Mouse (Mus musculus) midbrain, embryonic 10.5 days (tissue): Measurements from ENCODE around the gene Cyp3a13. TPM values are rescaled to one million over a fixed set of nuclear protein-coding genes. Genes with fewer than 3 reads are reported as not detected.
"Not testable (repeated sequence)": the region's sequence is repeated elsewhere in the genome, so short reads cannot be mapped to it uniquely, and the experiment has no call there.

Source experiments
- DNase-seq: peaks from one replicate; pipeline ENCODE4 v3.0.0-alpha.2; 2017; ENCODE audit warnings: low spot score
- H3K27ac ChIP-seq: fragments of 300-500 bp; sonication (generic); replicated peaks from 2 replicates; pipeline ENCODE4 v1.5.1; 2016; ENCODE audit warnings: mild to moderate bottlenecking
- H3K27me3 ChIP-seq: fragments of 300-500 bp; sonication (generic); 2 replicates; pipeline ENCODE4 v1.6.1; 2016; ENCODE audit warnings: low read depth, mild to moderate bottlenecking; ENCODE audit not compliant: poor library complexity, severe bottlenecking
- H3K36me3 ChIP-seq: fragments of 300-500 bp; sonication (generic); 2 replicates; pipeline ENCODE4 v1.6.1; 2016; ENCODE audit warnings: mild to moderate bottlenecking, moderate library complexity
- H3K4me1 ChIP-seq: fragments of 300-500 bp; sonication (generic); 2 replicates; pipeline ENCODE4 v1.6.1; 2016
- H3K4me3 ChIP-seq: fragments of 300-500 bp; sonication (generic); 2 replicates; pipeline ENCODE4 v1.5.1; 2016; ENCODE audit warnings: mild to moderate bottlenecking, moderate library complexity
- H3K9me3 ChIP-seq: fragments of 300-500 bp; sonication (generic); replicated peaks from 2 replicates; pipeline ENCODE4 v1.6.1; 2016; ENCODE audit warnings: mild to moderate bottlenecking
- WGBS: fragments of 180-500 bp; shearing (Covaris S2); methylation state at CpG from one replicate; pipeline ENCODE4 v1.1.7; 2016; 5-methylcytosine and 5-hydroxymethylcytosine counted together
- polyA plus RNA-seq: library from polyadenylated mRNA; unstranded; fragments of >200 nt; fragmentation: Nextera tagmentation; extraction: Ambion mirVana; gene quantifications from 2 replicates; pipeline ENCODE4 v1.2.1, GENCODE M21; 2016

Cyp3a13 gene
- polyA plus RNA-seq, 1 experiment from 2014 or later: not detected

DNA sequence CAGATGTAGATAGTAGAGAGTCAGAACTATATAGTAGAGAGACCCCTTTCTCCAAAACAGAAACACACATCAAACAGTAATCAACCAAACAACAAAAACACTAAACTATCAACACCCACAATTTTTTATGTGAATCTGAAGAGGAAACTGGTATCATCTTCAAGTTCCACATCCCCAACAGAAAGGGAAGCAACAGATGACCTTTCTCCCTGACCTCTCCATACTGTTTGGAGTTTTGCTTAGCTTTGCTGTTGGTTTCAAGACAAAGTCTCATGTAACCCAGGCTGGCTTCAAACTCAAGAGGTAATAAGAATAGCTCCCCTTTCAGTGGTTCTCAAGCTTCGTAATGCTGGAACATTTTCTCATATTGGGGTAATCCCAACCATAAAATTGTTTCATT lies 57.4 kb downstream of the Cyp3a13 start:
- not testable (repeated sequence) for H3K4me1 ChIP-seq, H3K27me3 ChIP-seq, DNase-seq, H3K9me3 ChIP-seq, H3K36me3 ChIP-seq, H3K4me3 ChIP-seq, H3K27ac ChIP-seq
- 91% methylated on average over 1 of the region's 1 CpGs for WGBS

GRCm38 (mm10) chr5:137857960-137858710 lies 63.3 kb downstream of the Cyp3a13 start, which contains the start of gene Pilrb1:
Gene Pilrb1 (minus strand): TSS chr5:137858106.
- H3K27ac ChIP-seq: not testable (repeated sequence)

DNA sequence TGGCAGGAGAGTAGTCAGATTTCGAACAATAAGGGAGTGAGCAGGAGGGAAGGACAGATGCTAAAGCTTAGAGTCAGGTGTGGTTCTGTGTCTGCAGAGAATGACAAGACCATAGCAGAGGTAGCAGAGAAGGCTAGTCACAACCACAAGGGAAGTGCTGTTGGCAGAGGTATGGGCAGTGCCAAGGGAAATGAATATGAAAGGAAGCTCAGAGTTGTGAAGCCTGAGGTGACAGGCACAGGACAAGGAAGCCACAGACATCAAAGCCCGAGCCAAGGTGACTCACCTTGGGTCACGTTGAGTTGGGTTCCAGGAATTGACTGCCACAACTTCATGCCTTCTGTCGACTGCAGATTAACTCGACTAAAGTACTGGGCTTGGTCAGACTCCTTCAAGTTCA lies 64.5 kb downstream of the Cyp3a13 start:
- not testable (repeated sequence) for H3K36me3 ChIP-seq, DNase-seq, H3K4me3 ChIP-seq, H3K27ac ChIP-seq, H3K9me3 ChIP-seq, H3K27me3 ChIP-seq, H3K4me1 ChIP-seq
- WGBS: 75% methylated on average over 5 of the region's 5 CpGs

More at GRCm38 (mm10) chr5:137857960-137858710, 63.3 kb downstream of the Cyp3a13 start, which contains the start of gene Pilrb1:
- H3K9me3 ChIP-seq, H3K4me3 ChIP-seq, H3K27me3 ChIP-seq, DNase-seq, H3K4me1 ChIP-seq, H3K36me3 ChIP-seq: not testable (repeated sequence)
- WGBS: 75% methylated on average over 2 of the region's 2 CpGs

DNA sequence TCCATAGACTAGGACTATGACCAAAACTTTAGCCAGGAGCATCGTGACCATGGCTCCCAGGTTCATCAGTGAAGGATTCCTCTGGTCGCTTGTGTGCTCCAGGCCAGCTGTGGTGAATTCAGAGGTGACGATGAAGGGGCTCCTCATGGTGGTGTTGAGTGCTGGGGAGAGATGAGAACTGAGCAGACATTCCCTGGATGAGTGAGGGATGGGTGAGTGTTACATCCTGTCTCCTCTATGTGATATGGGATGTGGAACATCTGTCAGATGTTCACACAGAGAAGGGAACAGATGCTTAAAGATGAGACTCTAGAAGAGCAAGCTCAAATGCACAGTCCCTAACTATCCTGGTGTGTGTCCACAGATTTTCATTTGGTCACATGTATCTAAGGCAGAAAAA lies 66.5 kb downstream of the Cyp3a13 start:
- H3K36me3 ChIP-seq, DNase-seq, H3K4me3 ChIP-seq, H3K27me3 ChIP-seq, H3K27ac ChIP-seq, H3K4me1 ChIP-seq, H3K9me3 ChIP-seq: not testable (repeated sequence)
- WGBS: 86% methylated on average over 3 of the region's 3 CpGs

GRCm38 (mm10) chr5:137850313-137850712 lies 71.1 kb downstream of the Cyp3a13 start:
- DNase-seq, H3K36me3 ChIP-seq, H3K4me1 ChIP-seq, H3K27me3 ChIP-seq, H3K27ac ChIP-seq, H3K9me3 ChIP-seq, H3K4me3 ChIP-seq: not testable (repeated sequence)
- 88% methylated on average over 1 of the region's 1 CpGs for WGBS

Other genes starting within 250 kb of the Cyp3a13 start
- 27.2 and 28.8 TPM in 2 replicates for gene Agfg2, start 236.9 kb downstream of the Cyp3a13 start, polyA plus RNA-seq
- 5.1 and 8.4 TPM in 2 replicates for gene Nyap1, start 180.0 kb downstream of the Cyp3a13 start, polyA plus RNA-seq
- gene Tsc22d4, start 175.9 kb downstream of the Cyp3a13 start, polyA plus RNA-seq: 75.6 and 75.8 TPM in 2 replicates
- 62.6 and 63.9 TPM in 2 replicates for gene Ppp1r35, start 142.8 kb downstream of the Cyp3a13 start, polyA plus RNA-seq
- 11.7 and 12.5 TPM in 2 replicates for gene Mepce, start 134.0 kb downstream of the Cyp3a13 start, polyA plus RNA-seq
- 13.8 and 16.1 TPM in 2 replicates for gene Zcwpw1, start 133.8 kb downstream of the Cyp3a13 start, polyA plus RNA-seq
- 0.19 and 1.1 TPM in 2 replicates for gene Pilra, start 85.3 kb downstream of the Cyp3a13 start, polyA plus RNA-seq
- not detected in 2 replicates for gene Pilrb1, start 63.5 kb downstream of the Cyp3a13 start, polyA plus RNA-seq
- gene Pilrb2, start 49.8 kb downstream of the Cyp3a13 start, polyA plus RNA-seq: not detected in 2 replicates
- 0.02 and 0.05 TPM in 2 replicates for gene Gjc3, start 41.5 kb upstream of the Cyp3a13 start, polyA plus RNA-seq
- not detected in 2 replicates for gene Azgp1, start 59.9 kb upstream of the Cyp3a13 start, polyA plus RNA-seq
- gene Smok3a, start 99.6 kb upstream of the Cyp3a13 start, polyA plus RNA-seq: not detected in 2 replicates
- gene Smok3b, start 99.8 kb upstream of the Cyp3a13 start, polyA plus RNA-seq: not detected in 2 replicates
- not detected in 2 replicates for gene Smok3c, start 131.6 kb upstream of the Cyp3a13 start, polyA plus RNA-seq
- gene Zkscan1, start 163.5 kb upstream of the Cyp3a13 start, polyA plus RNA-seq: 23.1 and 31.1 TPM in 2 replicates
- 105 and 114 TPM in 2 replicates for gene Zscan21, start 195.3 kb upstream of the Cyp3a13 start, polyA plus RNA-seq
- 42.6 and 46.7 TPM in 2 replicates for gene Zfp113, start 234.1 kb upstream of the Cyp3a13 start, polyA plus RNA-seq
- 369 and 387 TPM in 2 replicates for gene Cops6, start 239.5 kb upstream of the Cyp3a13 start, polyA plus RNA-seq